Mouse (Mus musculus) MEL (cell line): Measurements from ENCODE around the gene Tmem170b. TPM values are rescaled to one million over a fixed set of nuclear protein-coding genes. Genes with fewer than 3 reads are reported as not detected.

ENCODE experiments used
- DNase-seq: peaks from one replicate; pipeline ENCODE4 v3.0.0; 2011; ENCODE audit warnings: low read depth, low spot score
- H3K27ac ChIP-seq: 2 replicates; pipeline ENCODE4 v1.5.1; 2012; ENCODE audit warnings: low read depth, mild to moderate bottlenecking, control low read depth, low read length, moderate library complexity; ENCODE audit not compliant: control insufficient read depth
- H3K27me3 ChIP-seq, 2 experiments: fragments of 150-350 bp in 1 of 2; sonication (generic) in 1 of 2; 2 replicates each; pipeline ENCODE4 v1.6.1; 2012; ENCODE audit warnings: low read length in 2 of 2, mild to moderate bottlenecking in 2 of 2, improper control_type of control experiment in 1 of 2, moderate library complexity in 1 of 2; ENCODE audit not compliant: insufficient read depth in 2 of 2, control insufficient read depth in 1 of 2
- H3K36me3 ChIP-seq, 2 experiments: 2 replicates each; pipeline ENCODE4 v1.6.1; 2012 to 2014; ENCODE audit warnings: low read length in 2 of 2, improper control_type of control experiment in 1 of 2, inconsistent platforms in 1 of 2, mild to moderate bottlenecking in 1 of 2; ENCODE audit not compliant: insufficient read depth in 2 of 2, control insufficient read depth in 1 of 2
- H3K4me1 ChIP-seq, 2 experiments: fragments of 150-350 bp in 1 of 2; sonication (generic) in 1 of 2; 2 replicates each; pipeline ENCODE4 v1.6.1; 2012; ENCODE audit warnings: low read length in 2 of 2, improper control_type of control experiment in 1 of 2, mild to moderate bottlenecking in 1 of 2; ENCODE audit not compliant: insufficient read depth in 2 of 2, control insufficient read depth in 1 of 2
- H3K4me3 ChIP-seq, 2 experiments: fragments of 150-350 bp in 1 of 2; sonication (generic) in 1 of 2; 2 replicates each; pipeline ENCODE4 v1.5.1; 2012; ENCODE audit warnings: low read depth in 2 of 2, low read length in 2 of 2, mild to moderate bottlenecking in 2 of 2, moderate library complexity in 2 of 2, control low read depth in 1 of 2, improper control_type of control experiment in 1 of 2; ENCODE audit not compliant: control insufficient read depth in 1 of 2, insufficient read depth in 1 of 2
- H3K79me2 ChIP-seq: 2 replicates; pipeline ENCODE4 v1.6.1; 2012; ENCODE audit warnings: mild to moderate bottlenecking, low read length, moderate library complexity; ENCODE audit not compliant: control insufficient read depth, poor library complexity, insufficient read depth
- H3K9ac ChIP-seq: 2 replicates; pipeline ENCODE4 v1.6.1; 2012; ENCODE audit warnings: low read depth, mild to moderate bottlenecking, control low read depth, low read length, moderate library complexity; ENCODE audit not compliant: control insufficient read depth, poor library complexity, severe bottlenecking
- H3K9me3 ChIP-seq: fragments of 150-350 bp; sonication (generic); replicated peaks from 2 replicates; pipeline ENCODE4 v1.6.1; 2012; ENCODE audit warnings: mild to moderate bottlenecking, low read length, improper control_type of control experiment, moderate library complexity; ENCODE audit not compliant: insufficient read depth
- BHLHE40 ChIP-seq: IDR thresholded peaks from 2 replicates; pipeline ENCODE4 v1.6.1; 2012; ENCODE audit warnings: low read depth, mild to moderate bottlenecking, inconsistent platforms, low read length, improper control_type of control experiment, borderline replicate concordance
- CHD2 ChIP-seq: IDR thresholded peaks from 2 replicates; pipeline ENCODE4 v1.6.1; 2011; ENCODE audit warnings: low read length, improper control_type of control experiment
- CTCF ChIP-seq, 3 experiments: IDR thresholded peaks in 2 of 3; conservative IDR thresholded peaks in 1 of 3; 2 replicates each; pipeline ENCODE4 v1.5.1; 2011 to 2012; ENCODE audit warnings: low read length in 3 of 3, low read depth in 2 of 3, mild to moderate bottlenecking in 2 of 3, improper control_type of control experiment in 1 of 3, inconsistent platforms in 1 of 3, mixed read lengths in 1 of 3, moderate library complexity in 1 of 3; ENCODE audit not compliant: control insufficient read depth in 1 of 3, insufficient read depth in 1 of 3, poor library complexity in 1 of 3, severe bottlenecking in 1 of 3
- ELF1 ChIP-seq: IDR thresholded peaks from 2 replicates; pipeline ENCODE4 v1.6.1; 2014; ENCODE audit warnings: low read depth, mild to moderate bottlenecking, inconsistent platforms, low read length, improper control_type of control experiment, moderate library complexity
- ETS1 ChIP-seq: IDR thresholded peaks from 2 replicates; pipeline ENCODE4 v1.6.1; 2012; ENCODE audit warnings: low read depth, mild to moderate bottlenecking, inconsistent platforms, low read length, improper control_type of control experiment, moderate library complexity
- GABPA ChIP-seq: IDR thresholded peaks from 2 replicates; pipeline ENCODE4 v1.6.1; 2012; ENCODE audit warnings: low read depth, mild to moderate bottlenecking, inconsistent platforms, low read length, improper control_type of control experiment, moderate library complexity
- GATA1 ChIP-seq: IDR thresholded peaks from 2 replicates; pipeline ENCODE4 v1.6.1; 2011; ENCODE audit warnings: low read depth, low read length, improper control_type of control experiment
- HCFC1 ChIP-seq: IDR thresholded peaks from 2 replicates; pipeline ENCODE4 v1.6.1; 2012; ENCODE audit warnings: low read depth, mild to moderate bottlenecking, inconsistent platforms, low read length, improper control_type of control experiment, moderate library complexity
- JUND ChIP-seq: IDR thresholded peaks from 2 replicates; pipeline ENCODE4 v1.6.1; 2011; ENCODE audit warnings: low read depth, mild to moderate bottlenecking, improper control_type of control experiment, low read length
- MAFK ChIP-seq: IDR thresholded peaks from 2 replicates; pipeline ENCODE4 v1.6.1; 2011; ENCODE audit warnings: low read depth, mild to moderate bottlenecking, low read length, improper control_type of control experiment, borderline replicate concordance
- MAZ ChIP-seq: IDR thresholded peaks from 2 replicates; pipeline ENCODE4 v1.6.1; 2012; ENCODE audit warnings: low read depth, mild to moderate bottlenecking, inconsistent platforms, low read length, improper control_type of control experiment
- MYB ChIP-seq: IDR thresholded peaks from 2 replicates; pipeline ENCODE4 v1.6.1; 2011; ENCODE audit warnings: mild to moderate bottlenecking, low read depth, low read length, improper control_type of control experiment
- MYC ChIP-seq: IDR thresholded peaks from 2 replicates; pipeline ENCODE4 v1.6.1; 2011; ENCODE audit warnings: low read depth, mild to moderate bottlenecking, low read length, improper control_type of control experiment, moderate library complexity
- NRF1 ChIP-seq: IDR thresholded peaks from 2 replicates; pipeline ENCODE4 v1.6.1; 2014; ENCODE audit warnings: low read depth, mild to moderate bottlenecking, inconsistent platforms, low read length, improper control_type of control experiment, moderate library complexity; ENCODE audit not compliant: poor library complexity, insufficient read depth, severe bottlenecking
- POLR2AphosphoS2 ChIP-seq: IDR thresholded peaks from 2 replicates; pipeline ENCODE4 v1.6.1; 2011; ENCODE audit warnings: low read length, improper control_type of control experiment
- POLR2AphosphoS5 ChIP-seq: IDR thresholded peaks from 2 replicates; pipeline ENCODE4 v1.6.1; 2012; ENCODE audit warnings: low read depth, borderline replicate concordance, mild to moderate bottlenecking, inconsistent platforms, low read length, moderate library complexity, mixed read lengths
- RCOR1 ChIP-seq: IDR thresholded peaks from 2 replicates; pipeline ENCODE4 v1.6.1; 2012; ENCODE audit warnings: low read depth, mild to moderate bottlenecking, inconsistent platforms, low read length, improper control_type of control experiment
- SIN3A ChIP-seq: IDR thresholded peaks from 2 replicates; pipeline ENCODE4 v1.6.1; 2012; ENCODE audit warnings: low read length, improper control_type of control experiment, inconsistent platforms
- SMC3 ChIP-seq: IDR thresholded peaks from 2 replicates; pipeline ENCODE4 v1.6.1; 2011; ENCODE audit warnings: low read depth, low read length, improper control_type of control experiment
- TBP ChIP-seq: IDR thresholded peaks from 2 replicates; pipeline ENCODE4 v1.8.0; 2011; ENCODE audit warnings: low read depth, low read length, improper control_type of control experiment
- TCF12 ChIP-seq: IDR thresholded peaks from 2 replicates; pipeline ENCODE4 v1.6.1; 2014; ENCODE audit warnings: low read depth, mild to moderate bottlenecking, inconsistent platforms, low read length, improper control_type of control experiment, moderate library complexity
- UBTF ChIP-seq: IDR thresholded peaks from 2 replicates; pipeline ENCODE4 v1.6.1; 2012; ENCODE audit warnings: low read depth, mild to moderate bottlenecking, inconsistent platforms, low read length, improper control_type of control experiment, moderate library complexity, borderline replicate concordance; ENCODE audit not compliant: insufficient read depth
- USF1 ChIP-seq: IDR thresholded peaks from 2 replicates; pipeline ENCODE4 v1.6.1; 2014; ENCODE audit warnings: low read depth, mild to moderate bottlenecking, inconsistent platforms, low read length, improper control_type of control experiment, moderate library complexity
- ZC3H11A ChIP-seq: IDR thresholded peaks from 2 replicates; pipeline ENCODE4 v1.6.1; 2012; ENCODE audit warnings: low read depth, mild to moderate bottlenecking, inconsistent platforms, low read length, improper control_type of control experiment
- ZKSCAN1 ChIP-seq: IDR thresholded peaks from 2 replicates; pipeline ENCODE4 v1.6.1; 2012; ENCODE audit warnings: low read depth, mild to moderate bottlenecking, inconsistent platforms, low read length, improper control_type of control experiment, moderate library complexity
- ZNF384 ChIP-seq: IDR thresholded peaks from 2 replicates; pipeline ENCODE4 v1.6.1; 2012; ENCODE audit warnings: low read depth, mild to moderate bottlenecking, inconsistent platforms, low read length, improper control_type of control experiment
- polyA plus RNA-seq, 2 experiments: library from polyadenylated mRNA; stranded (reverse) in 1 of 2; unstranded in 1 of 2; fragments of >175 nt in 1 of 2; fragments of >200 nt in 1 of 2; gene quantifications; 2 replicates each; pipeline versions ENCODE4 v1.2.1 to v1.2.4; 2012; ENCODE audit warnings: low replicate concordance in 2 of 2, low read depth in 1 of 2; ENCODE audit not compliant: insufficient read length in 2 of 2, insufficient read depth in 1 of 2, missing spikeins in 1 of 2
- total RNA-seq: library from RNA; depleted of rRNA; stranded (reverse); fragments of 300-350 nt; gene quantifications from 2 replicates; pipeline ENCODE4 v1.2.3, GENCODE M21; 2012

Tmem170b gene
- total and polyA plus RNA-seq, 3 experiments = 5.2 to 7.0 TPM; not detected in 1

GRCm38 (mm10) chr13:41568421-41568820 lies 37.3 kb upstream of the Tmem170b start:
- TF ChIP-seq RCOR1 (no peak), ZNF384 (no peak), MAFK (no peak), BHLHE40 (no peak), CTCF (IDR thresholded peaks at IDR 0.05 in 2 of 3, conservative IDR thresholded peaks at IDR 0.05 in 1 of 3; ENCODE audit: control insufficient read depth in 1 of 3, insufficient read depth in 1 of 3, low read depth in 2 of 3, low read length in 3 of 3, poor library complexity in 1 of 3, severe bottlenecking in 1 of 3) (no peak), MAZ (no peak), TCF12 (no peak), SMC3 (no peak), USF1 (no peak), POLR2AphosphoS5 (no peak), SIN3A (no peak), TBP (no peak), MYC (no peak), CHD2 (no peak), ZC3H11A (no peak), MYB (no peak), JUND (no peak)
- H3K36me3 ChIP-seq = no peaks in the 10 kb centered on the region
- H3K4me1 ChIP-seq = no peaks in the 10 kb centered on the region
- H3K27ac ChIP-seq = no peak overlapping the region
- H3K9ac ChIP-seq = no peak overlapping the region
- no peaks in the 10 kb centered on the region for H3K79me2 ChIP-seq
- no peaks in the 10 kb centered on the region; a peak in 2 of 4 replicates for H3K27me3 ChIP-seq
- no peak for DNase-seq
- no peak overlapping the region for H3K4me3 ChIP-seq
- H3K9me3 ChIP-seq = no peaks in the 10 kb centered on the region

GRCm38 (mm10) chr13:41568926-41569325 lies 36.8 kb upstream of the Tmem170b start:
- H3K36me3 ChIP-seq = no peaks in the 10 kb centered on the region
- no peaks in the 10 kb centered on the region for H3K79me2 ChIP-seq
- no peaks in the 10 kb centered on the region for H3K4me1 ChIP-seq
- H3K9ac ChIP-seq = no peak overlapping the region
- no peaks in the 10 kb centered on the region for H3K9me3 ChIP-seq
- H3K27me3 ChIP-seq = no peaks in the 10 kb centered on the region; a peak in 2 of 4 replicates
- TF ChIP-seq CHD2 = no peak
- no peak for TF ChIP-seq BHLHE40
- no peak for TF ChIP-seq HCFC1
- no peak for TF ChIP-seq GABPA
- TF ChIP-seq CTCF (IDR thresholded peaks at IDR 0.05 in 2 of 3, conservative IDR thresholded peaks at IDR 0.05 in 1 of 3; ENCODE audit: control insufficient read depth in 1 of 3, insufficient read depth in 1 of 3, low read depth in 2 of 3, low read length in 3 of 3, poor library complexity in 1 of 3, severe bottlenecking in 1 of 3) = no peak
- TF ChIP-seq MYB = no peak
- TF ChIP-seq MAFK = no peak
- TF ChIP-seq NRF1 = no peak
- TF ChIP-seq MYC = no peak
- TF ChIP-seq RCOR1 = no peak
- TF ChIP-seq USF1 = no peak
- TF ChIP-seq ZKSCAN1 = no peak
- TF ChIP-seq ELF1 = no peak
- no peak for TF ChIP-seq POLR2AphosphoS2
- TF ChIP-seq ETS1 = no peak
- no peak for TF ChIP-seq UBTF
- no peak for TF ChIP-seq GATA1
- TF ChIP-seq, all 39 proteins: peak for 0
- DNase-seq = no peak
- no peak overlapping the region for H3K4me3 ChIP-seq
- no peak overlapping the region for H3K27ac ChIP-seq
